Mouse (Mus musculus): ENCODE measurements at regions not wholly inside any gene's neighbourhood (a gene's known extent, or its start where the extent isn't known, plus 50 kb on each side); places are given as distances from the start of the nearest gene placed in this dataset.

DNA sequence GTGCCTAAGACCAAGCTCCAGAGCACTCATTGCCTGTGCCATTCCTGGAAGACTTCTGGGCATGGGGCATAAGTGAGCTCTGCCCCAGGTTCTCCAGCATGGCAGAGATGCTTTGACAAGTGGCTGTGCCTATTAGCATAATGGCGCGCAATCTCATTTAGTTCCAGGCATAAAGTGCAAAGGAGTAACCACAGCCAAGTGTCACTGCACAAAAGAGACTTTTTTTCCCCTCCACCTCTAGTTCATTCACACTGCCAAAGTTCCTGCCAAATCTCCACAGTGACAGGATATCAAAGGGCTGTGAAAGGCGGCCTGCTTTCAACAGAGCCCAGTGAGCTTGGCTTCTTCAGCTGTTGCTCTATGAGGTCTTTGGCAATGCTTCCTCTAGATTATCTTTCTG lies 120.1 kb upstream of the Zfand5 start:
- DNase-seq (ENCODE audit: low spot score in 2 of 2) = peak in 1 of 2 experiments; percentile 43
- intact Hi-C loops (cut with DNase I) = no loop called here

DNA sequence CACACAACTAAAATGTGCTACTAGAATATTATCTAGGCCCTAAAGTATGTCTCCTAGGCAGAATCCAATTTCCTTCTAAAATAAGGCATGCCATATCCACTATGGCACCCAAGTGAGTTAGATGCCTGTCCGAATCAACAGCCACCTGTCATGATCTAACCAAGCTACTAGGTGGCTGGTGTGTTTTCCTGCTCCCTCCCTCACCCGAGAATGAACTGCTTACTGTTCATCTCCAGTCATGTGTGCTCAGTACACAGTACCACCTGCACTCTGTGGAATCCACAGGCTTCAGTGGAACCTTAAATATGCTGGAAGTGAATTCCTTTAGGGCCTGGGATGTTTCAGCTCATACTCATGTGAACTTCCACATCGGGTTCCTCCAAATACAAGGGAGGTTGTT lies 121.2 kb upstream of the Zfand5 start:
- intact Hi-C loops (cut with DNase I) = no loop called here
- no peak for DNase-seq (ENCODE audit: low spot score in 2 of 2)

DNA sequence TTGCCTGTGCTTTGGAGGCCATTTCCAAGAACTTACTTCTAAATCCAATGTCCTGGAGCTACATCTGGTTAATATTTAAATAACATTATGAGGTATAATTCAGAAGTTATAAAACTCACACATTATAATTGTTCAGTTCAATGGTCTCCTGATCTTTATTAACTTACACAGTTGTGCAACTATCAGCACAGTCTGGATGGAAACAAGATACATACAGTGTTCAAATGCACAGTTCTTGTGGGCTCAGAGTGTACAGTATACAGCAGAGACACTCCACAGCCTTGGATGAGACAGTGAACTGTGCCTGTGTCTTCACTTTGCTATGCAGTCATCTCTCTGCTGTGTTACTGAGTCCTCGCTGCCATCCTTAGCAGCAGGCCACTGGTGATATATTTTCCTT lies 121.8 kb upstream of the Zfand5 start:
- intact Hi-C loops (cut with DNase I) = no loop called here
- DNase-seq (ENCODE audit: low spot score in 2 of 2) = no peak

DNA sequence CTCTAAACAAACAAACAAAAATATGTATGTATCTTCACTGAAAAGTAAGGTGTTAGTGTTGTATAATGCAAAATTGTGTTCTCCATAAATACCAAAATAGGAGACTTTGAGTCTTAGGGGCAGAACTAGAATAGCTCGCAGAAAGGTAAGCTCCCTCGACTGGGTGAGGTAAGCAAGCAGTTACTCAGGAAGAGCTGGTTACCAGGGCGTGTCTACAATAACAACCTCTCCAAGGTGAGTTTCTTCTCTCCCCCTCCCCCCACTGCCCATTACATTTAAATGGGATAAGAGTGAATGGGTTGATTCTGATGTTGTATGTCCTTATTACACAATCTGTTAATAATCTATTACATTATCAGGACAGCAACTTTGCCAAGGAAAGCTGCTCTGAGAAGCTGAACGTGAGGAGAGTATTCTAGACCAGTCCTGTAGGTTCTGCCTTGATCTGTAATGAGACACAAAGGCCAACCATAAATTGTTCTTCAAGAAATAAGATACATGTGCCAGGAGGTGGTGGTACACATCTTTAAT lies 125.2 kb upstream of the Zfand5 start:
- no peak for DNase-seq (ENCODE audit: low spot score in 2 of 2)
- intact Hi-C loops (cut with DNase I) = no loop called here

DNA sequence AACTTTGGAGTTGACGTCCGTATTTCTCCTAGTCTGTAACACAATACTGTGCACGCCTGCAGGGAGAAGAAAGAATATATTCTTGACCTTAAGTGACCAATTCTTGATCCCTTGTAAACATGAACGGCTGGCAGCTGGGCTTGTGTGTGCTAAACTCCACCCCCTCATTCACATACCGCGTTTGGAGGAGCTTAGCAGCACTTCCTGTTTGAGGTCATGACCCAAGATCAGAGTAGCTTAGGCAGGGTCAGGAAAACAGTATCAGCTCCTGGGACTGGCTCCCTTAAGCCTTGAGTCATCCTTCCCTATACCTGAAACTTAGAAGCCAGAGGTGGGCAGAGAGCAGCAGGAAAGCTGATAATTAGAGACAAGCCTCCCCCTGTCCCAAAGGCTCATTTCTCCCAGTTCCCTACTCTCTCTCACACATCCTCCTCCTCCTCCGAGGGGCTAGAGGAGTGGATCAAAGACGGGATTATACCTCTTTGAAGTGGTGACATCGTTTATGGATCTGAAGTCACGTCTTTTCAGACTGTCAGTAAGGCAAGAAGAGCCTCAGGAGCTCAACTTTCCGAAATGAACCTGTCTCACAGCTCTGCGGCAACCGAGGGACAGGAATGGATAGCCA lies 127.3 kb upstream of the Zfand5 start:
- intact Hi-C loops (cut with DNase I) = no loop called here
- DNase-seq (ENCODE audit: low spot score in 2 of 2) = no peak

DNA sequence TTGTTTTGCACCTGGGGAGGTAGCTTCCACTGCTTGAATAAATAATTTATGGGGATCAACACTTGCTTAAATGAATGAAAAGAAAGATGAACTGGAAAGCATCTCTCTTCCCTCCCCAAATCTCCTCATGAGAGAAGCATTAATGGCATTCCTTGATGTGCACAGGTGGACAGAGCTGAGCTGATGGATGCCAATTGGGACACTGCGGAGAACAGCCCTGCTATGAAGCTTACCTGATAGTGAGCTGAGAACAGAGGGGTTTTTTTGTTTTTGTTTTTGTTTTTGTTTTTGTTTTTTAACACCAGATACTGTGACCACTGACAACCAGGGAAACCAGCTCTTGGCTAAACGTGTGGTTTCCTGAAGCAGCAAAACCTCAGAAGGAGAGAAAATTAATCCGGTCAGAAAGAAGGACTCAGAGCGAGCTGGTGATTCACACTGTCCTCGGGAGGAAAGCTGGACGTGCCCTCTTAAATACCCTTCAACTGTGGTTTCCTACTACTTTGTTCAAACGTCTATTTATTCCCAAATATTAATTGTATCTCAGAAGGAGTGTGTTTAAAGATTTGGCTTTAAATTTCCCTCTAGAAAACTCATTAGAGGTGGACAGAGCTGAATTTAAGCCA lies 128.0 kb upstream of the Zfand5 start:
- DNase-seq (ENCODE audit: low spot score in 2 of 2) = no peak
- intact Hi-C loops (cut with DNase I) = no loop called here

DNA sequence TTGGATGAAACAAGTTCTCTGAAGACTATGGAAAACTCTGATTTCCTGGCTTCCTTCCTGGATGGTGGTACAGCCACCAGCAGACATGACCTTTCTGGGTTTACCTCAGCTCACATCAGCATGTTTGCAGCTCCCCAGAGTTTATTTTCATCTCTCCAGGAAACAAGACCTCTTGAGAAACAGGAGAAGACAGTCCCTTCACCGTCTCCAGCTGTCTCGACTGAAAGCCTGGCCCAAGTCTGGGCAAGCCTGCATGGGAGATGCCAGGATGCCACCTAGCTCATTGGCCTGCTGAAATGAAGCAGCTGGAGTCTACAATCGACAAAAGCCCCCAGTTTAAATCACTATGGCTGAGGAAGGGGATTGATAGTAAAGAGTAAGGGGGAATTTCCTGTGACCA lies 131.6 kb upstream of the Zfand5 start:
- intact Hi-C loops (cut with DNase I) = no loop called here

DNA sequence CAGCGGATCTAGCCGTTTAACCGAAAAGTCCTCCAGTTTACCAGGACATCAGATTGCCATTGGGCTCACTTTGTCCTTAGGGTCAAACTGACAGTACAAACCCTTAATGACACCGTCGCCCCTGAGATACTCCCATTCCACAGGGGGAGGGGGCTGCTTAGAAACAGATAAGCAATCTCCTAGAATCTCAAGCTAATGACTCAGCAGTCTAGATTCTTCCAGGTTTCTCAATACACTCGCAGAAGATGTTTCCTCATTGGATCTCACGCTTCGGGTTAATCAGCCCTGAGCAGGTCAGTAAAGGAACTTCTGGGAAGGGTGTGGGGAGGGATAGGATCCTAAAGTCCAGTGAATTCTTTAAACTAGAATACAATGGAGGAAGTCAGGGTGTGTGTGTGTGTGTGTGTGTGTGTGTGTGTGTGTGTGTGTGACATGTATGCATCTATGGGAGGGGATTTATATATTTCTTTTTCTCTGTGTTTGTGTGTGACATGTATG lies 133.0 kb upstream of the Zfand5 start:
- intact Hi-C loops (cut with DNase I) = loop anchor here (5.0 kb wide), 1 partner anchor 133 kb away; the partner anchor contains the start of gene Zfand5
- no peak for DNase-seq (ENCODE audit: low spot score in 2 of 2)

More for the DNA sequence above, 131.6 kb upstream of the Zfand5 start:
- no peak for DNase-seq (ENCODE audit: low spot score in 2 of 2)

DNA sequence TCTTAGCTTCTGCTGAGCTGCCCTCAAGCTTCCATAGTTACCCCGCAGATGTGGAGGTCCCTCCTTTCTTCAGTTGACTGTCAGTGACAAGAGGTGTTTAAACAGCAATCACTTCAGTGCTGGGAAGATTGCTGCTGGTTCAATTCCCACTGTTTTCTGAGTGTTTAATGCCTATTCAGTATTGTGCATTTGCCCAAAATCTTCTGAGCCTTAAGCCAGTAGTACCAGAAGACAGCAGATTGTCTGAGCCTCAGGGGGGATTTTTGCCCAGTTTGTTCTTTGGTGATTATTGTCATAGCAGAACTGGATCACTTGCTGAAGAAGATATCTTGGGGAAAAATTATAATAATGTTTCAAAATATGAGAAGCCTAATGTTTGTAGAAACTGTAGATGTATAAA lies 135.3 kb upstream of the Zfand5 start:
- no peak for DNase-seq (ENCODE audit: low spot score in 2 of 2)
- intact Hi-C loops (cut with DNase I) = loop anchor here (5.0 kb wide), 1 partner anchor 136 kb away; the partner anchor contains the start of gene Zfand5

DNA sequence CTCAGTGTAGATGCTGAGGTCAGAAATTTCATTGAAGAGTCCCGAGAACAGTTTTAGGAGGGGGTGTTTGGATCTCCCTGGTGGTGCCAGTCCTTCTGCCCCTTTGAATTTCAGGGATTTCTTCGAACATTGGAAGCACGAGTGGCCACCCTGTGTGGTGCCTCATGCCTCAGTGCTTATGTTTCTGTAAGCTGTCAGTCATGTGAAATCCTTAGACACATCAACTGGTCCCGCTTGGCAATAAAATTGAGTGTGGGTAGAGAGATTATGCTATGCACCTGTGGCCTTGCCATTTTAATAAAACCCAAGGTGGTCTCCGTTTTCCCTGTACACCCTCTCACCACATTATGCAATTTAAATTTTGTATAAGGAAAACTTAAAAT lies 136.1 kb upstream of the Zfand5 start:
- no peak for DNase-seq (ENCODE audit: low spot score in 2 of 2)
- intact Hi-C loops (cut with DNase I) = loop anchor here (5.0 kb wide), 1 partner anchor 136 kb away; the partner anchor contains the start of gene Zfand5

DNA sequence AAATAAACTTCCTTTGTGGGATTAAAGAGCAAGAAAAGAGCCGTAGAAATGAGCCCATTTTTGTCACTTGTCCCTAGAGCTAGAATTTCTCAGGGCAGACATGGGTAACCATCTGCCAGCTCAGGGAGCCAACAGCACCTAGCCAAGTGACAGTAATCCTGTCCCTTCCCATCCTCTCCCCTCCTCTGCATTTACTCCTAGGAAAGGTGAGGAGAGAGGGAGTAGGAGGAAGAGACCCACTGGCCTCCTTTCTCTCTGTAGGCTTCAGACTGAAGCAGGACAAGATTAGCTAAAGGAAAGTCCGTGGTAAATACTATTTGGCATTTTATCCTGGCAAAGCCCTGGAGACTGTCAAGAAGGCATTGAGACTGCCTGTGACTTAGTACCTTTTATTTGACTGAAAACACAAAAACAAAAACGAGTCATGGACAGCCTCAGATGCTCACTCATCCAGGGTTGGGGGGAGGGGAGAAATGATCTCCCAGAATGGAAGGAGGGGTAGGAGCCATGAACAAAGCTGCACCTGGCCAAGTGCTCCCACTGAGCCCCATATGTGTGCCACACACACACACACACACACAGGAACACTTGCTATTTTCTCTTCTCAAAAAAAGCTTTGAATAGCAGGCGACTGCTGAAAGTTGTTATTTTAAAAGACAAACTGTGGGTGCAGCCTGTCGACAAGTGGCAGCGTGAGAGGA lies 136.6 kb upstream of the Zfand5 start:
- intact Hi-C loops (cut with DNase I) = loop anchor here (5.0 kb wide), 1 partner anchor 137 kb away; the partner anchor contains the start of gene Zfand5
- DNase-seq (ENCODE audit: low spot score in 2 of 2) = peak; percentile 8 to 72

DNA sequence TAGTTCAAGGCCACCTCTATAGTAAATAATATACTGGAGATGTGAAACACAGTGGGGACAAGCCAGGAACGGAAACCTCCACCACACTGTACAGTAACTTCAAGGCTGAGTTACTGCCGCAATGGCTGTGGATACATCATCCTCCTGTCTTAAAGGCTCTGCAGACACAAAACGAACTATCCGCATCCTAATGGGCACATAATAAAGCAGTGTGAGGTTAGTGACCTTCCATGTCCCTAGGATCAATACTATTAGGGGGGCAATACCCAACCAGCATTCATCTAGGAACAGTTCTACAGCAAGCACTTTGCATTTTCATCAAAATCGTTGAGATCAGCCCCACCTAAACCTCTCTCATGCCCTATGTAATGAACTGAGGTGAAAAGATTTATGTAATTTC lies 142.4 kb upstream of the Zfand5 start:
- DNase-seq (ENCODE audit: low spot score in 2 of 2) = no peak
- intact Hi-C loops (cut with DNase I) = no loop called here

DNA sequence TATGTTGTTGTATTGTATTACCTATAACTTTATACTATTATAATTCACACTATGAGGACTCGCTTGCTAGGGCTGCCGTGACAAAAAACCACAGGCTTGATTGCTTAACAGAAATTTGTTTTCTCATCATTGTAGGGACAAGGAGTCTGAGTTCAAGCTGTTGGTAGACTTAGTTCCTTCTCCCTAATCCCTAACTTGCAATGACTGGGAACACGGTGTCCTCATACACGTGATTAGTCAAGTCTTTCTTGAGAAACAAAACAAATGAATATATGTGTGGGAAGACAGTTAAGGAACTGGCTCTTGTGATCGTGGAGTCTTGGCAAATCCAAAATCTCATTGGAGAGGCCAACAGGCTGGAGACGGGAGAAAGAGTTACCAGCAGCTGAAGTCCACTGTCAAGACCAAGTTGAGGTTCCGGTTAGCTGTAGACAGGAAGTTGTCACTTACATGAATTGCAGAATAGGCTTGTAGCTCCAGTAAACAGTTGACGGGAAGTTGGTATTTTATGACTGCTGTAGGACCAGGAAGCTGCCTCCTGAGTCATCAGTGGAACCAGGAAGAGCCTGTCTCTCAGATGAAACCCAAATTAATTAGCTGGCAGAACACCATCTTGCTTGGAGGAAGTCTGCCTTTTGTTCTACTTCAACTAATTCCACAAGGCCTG lies 144.9 kb upstream of the Zfand5 start:
- intact Hi-C loops (cut with DNase I) = no loop called here
- no peak for DNase-seq (ENCODE audit: low spot score in 2 of 2)

DNA sequence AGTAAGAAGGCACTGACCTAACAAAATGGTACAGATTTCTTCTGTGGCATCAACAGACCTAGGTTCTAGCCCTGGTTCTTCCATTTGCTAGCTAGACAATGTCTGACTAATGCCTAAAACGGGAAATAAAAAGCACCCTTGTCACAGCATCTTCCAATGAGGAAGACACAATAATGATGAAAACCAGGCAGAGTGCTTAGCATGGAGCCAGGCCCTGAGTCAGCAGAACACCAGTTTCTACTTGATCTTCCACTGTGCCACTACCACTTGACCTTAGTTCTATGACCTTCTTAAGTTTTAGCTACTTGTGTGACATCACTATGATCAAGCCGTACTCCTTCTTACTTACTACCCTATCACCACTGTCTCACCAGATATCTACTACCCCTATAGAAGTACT lies 145.4 kb upstream of the Zfand5 start:
- DNase-seq (ENCODE audit: low spot score in 2 of 2) = no peak
- intact Hi-C loops (cut with DNase I) = no loop called here

DNA sequence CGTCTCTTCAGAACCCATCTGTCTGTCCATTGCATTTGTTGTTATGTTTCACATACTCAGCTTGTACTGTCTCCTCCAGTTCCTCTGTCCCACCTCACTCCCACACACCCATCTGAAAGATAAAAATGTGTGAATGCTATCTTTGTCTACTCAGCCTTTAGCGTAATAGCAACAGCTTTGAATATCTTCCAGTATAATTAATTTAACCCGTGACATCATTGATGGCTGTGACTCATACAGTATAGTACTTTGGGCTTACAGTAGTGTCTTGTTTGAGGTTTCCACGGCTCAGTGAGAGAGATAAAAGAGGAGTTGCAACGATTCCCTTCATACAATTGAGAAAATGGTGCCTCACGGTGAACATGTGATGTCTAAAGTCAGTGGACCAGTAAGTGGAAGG lies 152.6 kb upstream of the Zfand5 start:
- DNase-seq (ENCODE audit: low spot score in 2 of 2) = peak; percentile 8 to 72
- intact Hi-C loops (cut with DNase I) = loop anchor here (5.0 kb wide), 1 partner anchor 153 kb away; the partner anchor contains the start of gene Zfand5

DNA sequence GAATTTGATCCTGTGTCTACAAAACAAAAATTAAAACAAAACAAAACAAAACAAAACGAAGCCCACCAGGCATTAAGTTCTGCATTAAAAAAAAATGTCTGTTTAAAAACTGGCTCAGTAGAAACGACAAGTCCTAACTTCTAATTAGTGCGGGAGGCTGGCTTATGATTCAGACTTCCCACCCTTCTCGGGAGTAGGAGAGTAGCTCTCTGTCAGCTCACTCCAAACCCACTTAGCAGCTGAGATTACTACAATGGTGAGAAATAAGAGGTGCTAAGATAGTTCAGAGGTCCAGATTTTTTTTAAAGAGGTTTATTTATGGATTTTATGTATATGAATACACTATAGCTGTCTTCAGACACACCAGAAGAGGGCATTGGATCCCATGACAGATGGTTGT lies 153.3 kb upstream of the Zfand5 start:
- peak in 1 of 2 experiments; percentile 51 for DNase-seq (ENCODE audit: low spot score in 2 of 2)
- intact Hi-C loops (cut with DNase I) = loop anchor here (5.0 kb wide), 1 partner anchor 154 kb away; the partner anchor contains the start of gene Zfand5

DNA sequence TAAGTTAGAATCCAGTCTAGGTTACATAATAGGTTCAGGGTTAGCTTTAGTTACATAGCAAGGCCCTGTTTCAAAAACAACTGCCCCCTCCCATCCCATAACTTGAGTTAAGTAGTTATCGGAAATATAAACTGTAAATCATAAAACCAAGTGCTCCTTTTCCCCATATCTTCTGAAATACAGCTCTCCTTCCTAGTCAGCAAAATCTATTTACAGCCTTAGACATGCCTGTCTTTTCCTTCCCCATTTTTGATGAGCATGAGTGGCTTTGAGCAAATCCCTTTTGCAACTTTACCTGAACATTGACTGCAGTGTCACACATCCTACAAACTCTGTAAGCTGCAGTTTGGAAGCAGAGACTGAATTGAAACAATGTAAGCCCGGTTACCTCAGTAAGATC lies 156.4 kb upstream of the Zfand5 start:
- DNase-seq (ENCODE audit: low spot score in 2 of 2) = no peak
- intact Hi-C loops (cut with DNase I) = loop anchor here (5.0 kb wide), 1 partner anchor 157 kb away; the partner anchor contains the start of gene Zfand5

DNA sequence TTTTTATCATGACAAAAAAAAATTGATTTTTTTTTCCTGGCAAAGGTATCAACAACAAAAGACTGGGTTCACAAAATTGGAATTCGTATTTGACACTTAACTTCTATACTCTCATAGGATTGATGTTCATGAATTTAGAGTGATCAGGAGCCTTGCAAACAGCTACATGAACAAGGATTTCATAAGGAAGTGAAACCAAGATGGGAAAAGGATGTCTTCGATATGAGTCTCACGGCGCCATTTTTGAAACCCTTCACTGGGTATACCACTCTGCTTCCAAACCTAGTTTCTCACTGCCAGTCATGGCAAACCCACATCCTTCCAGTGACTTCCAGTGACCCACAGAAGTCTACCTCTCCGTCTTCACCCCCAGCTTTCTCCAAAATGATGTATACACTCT lies 157.8 kb upstream of the Tmc1 start:
- intact Hi-C loops (cut with DNase I) = no loop called here
- no peak for DNase-seq (ENCODE audit: low spot score in 2 of 2)

DNA sequence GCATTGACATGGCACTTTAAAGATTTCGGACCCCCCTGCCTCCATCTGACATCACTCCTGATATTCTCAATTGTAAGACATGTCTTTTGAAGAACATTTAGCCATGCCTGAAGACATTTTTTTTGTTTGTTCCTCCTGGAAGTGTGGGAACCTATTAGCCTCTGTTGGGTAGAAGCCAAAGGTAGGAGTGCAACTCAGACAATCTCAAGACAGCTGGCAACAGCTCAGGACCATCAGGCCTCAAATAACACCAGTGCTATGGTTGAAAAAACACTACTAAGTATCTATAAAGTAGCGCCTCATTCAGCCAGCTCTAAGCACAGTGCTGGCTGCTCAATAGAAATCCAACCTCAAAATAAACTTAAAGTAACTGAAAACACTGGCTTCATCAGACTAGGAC lies 154.3 kb upstream of the Tmc1 start:
- intact Hi-C loops (cut with DNase I) = no loop called here
- DNase-seq (ENCODE audit: low spot score in 2 of 2) = no peak

DNA sequence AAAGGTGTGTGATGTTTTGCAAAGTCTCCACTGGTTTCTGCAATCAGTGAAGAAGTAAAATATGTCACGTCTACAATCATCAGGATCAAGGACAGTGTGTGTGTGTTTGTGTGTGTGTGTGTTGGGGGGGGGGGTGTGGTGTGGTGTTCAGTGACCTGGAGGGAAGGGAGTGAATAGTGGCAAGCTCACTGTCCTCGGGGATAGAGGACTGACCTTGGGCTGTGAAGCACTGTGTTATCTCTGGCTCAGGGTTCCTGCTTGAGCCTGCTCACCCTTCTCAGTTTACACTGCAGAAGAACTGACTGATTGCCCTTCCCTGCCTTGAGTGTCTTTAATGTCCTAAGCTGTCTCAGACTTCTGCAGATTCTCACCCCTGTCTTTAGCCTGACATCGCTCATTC lies 153.7 kb upstream of the Tmc1 start:
- intact Hi-C loops (cut with DNase I) = no loop called here

More for the DNA sequence above, 153.7 kb upstream of the Tmc1 start:
- no peak for DNase-seq (ENCODE audit: low spot score in 2 of 2)

Measured in left cerebral cortex, postnatal 25 days (tissue).